In the genomic region with DNA sequence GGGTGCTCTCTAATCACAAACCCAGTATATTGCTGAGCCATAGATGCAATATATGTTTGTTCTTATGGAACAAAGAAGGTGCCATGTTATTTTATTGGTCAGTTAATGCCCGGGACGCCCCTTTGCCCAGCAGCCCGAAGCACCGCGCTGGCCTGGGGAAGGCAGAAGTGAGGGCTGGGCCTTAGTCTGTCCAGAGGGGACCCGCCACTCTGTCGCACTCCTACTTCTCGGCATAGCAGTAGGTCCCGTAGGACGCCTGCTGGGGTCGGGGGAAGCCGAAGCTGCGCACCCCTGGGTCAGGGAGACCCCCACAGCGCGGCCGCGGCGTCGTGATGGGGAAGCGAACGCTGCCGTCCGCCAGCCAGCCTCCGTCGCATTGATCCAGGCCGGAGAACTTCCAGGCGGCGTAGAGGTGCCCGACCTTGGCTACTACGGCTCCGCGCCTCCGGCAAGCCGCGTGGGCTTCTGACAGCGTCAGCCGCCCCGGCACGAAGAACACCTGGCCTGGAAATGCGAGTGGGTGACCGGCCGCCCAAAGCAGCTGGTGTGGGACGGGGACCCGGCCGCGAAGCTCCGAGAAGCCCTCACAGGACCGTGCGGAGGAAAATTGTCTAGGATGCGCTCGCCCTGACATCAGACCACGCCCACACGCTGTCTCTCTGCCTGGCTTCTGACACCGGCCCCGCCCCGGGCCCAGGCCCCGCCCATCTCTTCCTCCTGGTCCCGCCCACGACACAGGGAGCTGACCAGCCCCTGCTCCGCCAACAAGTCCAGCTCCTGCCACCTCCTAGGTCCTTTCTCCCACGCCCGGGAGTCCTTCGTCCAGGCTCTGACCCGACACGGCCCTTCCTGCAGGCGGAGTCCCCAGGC, we compare ENCODE assay signal across 8 mouse cellular contexts. TPM values are rescaled to one million over a fixed set of nuclear protein-coding genes. Genes with fewer than 3 reads are reported as not detected.
DNase-seq lines count a peak whose midpoint lies in the region; ATAC-seq lines count a peak whose summit lies in the region.

No protein-coding gene starts in this region.

- peaks cover 44% of the 10 kb centered on the region for H3K27me3 ChIP-seq in embryonic facial prominence, embryonic 11.5 days (ENCODE audit: control insufficient read depth, insufficient read depth, low read length)
- peaks cover 60% of the 10 kb centered on the region for H3K27me3 ChIP-seq in midbrain, embryonic 11.5 days (ENCODE audit: control insufficient read depth, insufficient read depth, low read length)

- no peak overlapping the region for H3K9ac ChIP-seq in embryonic facial prominence, embryonic 11.5 days (replicated peaks; ENCODE audit: low read length)
- H3K9ac ChIP-seq in midbrain, embryonic 11.5 days (ENCODE audit: low read length): peak overlapping the region; percentile 36; the same call in 1 of the 2 replicates

- H3K36me3 ChIP-seq in embryonic facial prominence, embryonic 11.5 days (replicated peaks; ENCODE audit: control insufficient read depth, insufficient read depth, low read depth, low read length): no peaks in the 10 kb centered on the region
- no peaks in the 10 kb centered on the region for H3K36me3 ChIP-seq in midbrain, embryonic 11.5 days (ENCODE audit: control insufficient read depth, insufficient read depth, low read length)

- peak overlapping the region; percentile 51 for H3K4me3 ChIP-seq in embryonic facial prominence, embryonic 11.5 days (ENCODE audit: low read depth, low read length)
- H3K4me3 ChIP-seq in midbrain, embryonic 11.5 days (ENCODE audit: low read depth, low read length): peak overlapping the region; percentile 52

- H3K4me2 ChIP-seq in embryonic facial prominence, embryonic 11.5 days (ENCODE audit: low read depth, low read length): peak overlapping the region; percentile 95
- peak overlapping the region; percentile 96 for H3K4me2 ChIP-seq in midbrain, embryonic 11.5 days

- H3K4me1 ChIP-seq in embryonic facial prominence, embryonic 11.5 days (ENCODE audit: control insufficient read depth, insufficient read depth, low read length): peaks cover 10% of the 10 kb centered on the region
- peaks cover 13% of the 10 kb centered on the region; the same call in 1 of the 2 replicates for H3K4me1 ChIP-seq in midbrain, embryonic 11.5 days (ENCODE audit: control insufficient read depth, insufficient read depth, low read length)

- no peaks in the 10 kb centered on the region for H3K9me3 ChIP-seq in embryonic facial prominence, embryonic 11.5 days (replicated peaks; ENCODE audit: control insufficient read depth, low read length)
- H3K9me3 ChIP-seq in midbrain, embryonic 11.5 days (ENCODE audit: control insufficient read depth, low read length): no peaks in the 10 kb centered on the region; the same call in 1 of the 2 replicates

- peak; percentile 77 for ATAC-seq in embryonic facial prominence, embryonic 11.5 days (replicated peaks; ENCODE audit: insufficient number of reproducible peaks, low FRiP score, low TSS enrichment, low read depth)
- peak; percentile 95 for ATAC-seq in midbrain, embryonic 11.5 days (ENCODE audit: low FRiP score)

- peak; percentile 96 to 98 for DNase-seq in adrenal gland, postnatal 36 days
- DNase-seq in embryonic facial prominence, embryonic 11.5 days (ENCODE audit: low spot score): peak; percentile 89
- DNase-seq in heart, adult 18-20 months: peak; percentile 94
- peak; percentile 96 for DNase-seq in kidney, adult 18-20 months
- peak; percentile 87 for DNase-seq in left cerebral cortex, postnatal 4 days
- peak; percentile 99 for DNase-seq in midbrain, embryonic 11.5 days (ENCODE audit: low spot score, missing footprints)
- DNase-seq in right cerebral cortex, postnatal 4 days: peak; percentile 56
- no peak for DNase-seq in adipocyte (ENCODE audit: low spot score)

- WGBS in embryonic facial prominence, embryonic 11.5 days: under 1% methylated on average over 65 of the region's 66 CpGs
- under 1% methylated on average over 59 of the region's 66 CpGs for WGBS in midbrain, embryonic 11.5 days

- H3K27ac ChIP-seq in embryonic facial prominence, embryonic 11.5 days (replicated peaks; ENCODE audit: low read depth, low read length): no peak overlapping the region
- H3K27ac ChIP-seq in midbrain, embryonic 11.5 days (ENCODE audit: low read depth, low read length): no peak overlapping the region

- intact Hi-C loops in left cerebral cortex, postnatal 4 days (cut with DNase I): no loop called here

RNA-seq across cellular contexts. Expression of a gene that starts 4.8 kb away (rescaled TPM):
- total RNA-seq in adrenal gland, postnatal 36 days (2021): not detected
- 0.32 TPM in 1 of 2 replicates, not detected in the other for polyA plus RNA-seq in embryonic facial prominence, embryonic 11.5 days (2014; fragmentation: Nextera tagmentation; extraction: Ambion mirVana)
- total RNA-seq in heart, adult 18-20 months (2021): not detected
- total RNA-seq in left cerebral cortex, postnatal 4 days (2021): under 1 TPM; 0.40 to 0.46 TPM
- 0.11 TPM in 1 of 2 replicates, not detected in the other for polyA plus RNA-seq in midbrain, embryonic 11.5 days (2014; fragmentation: Nextera tagmentation; extraction: Ambion mirVana)

RNA-seq across cellular contexts. Expression of a gene that starts 20.4 kb away (rescaled TPM):
- total RNA-seq in adrenal gland, postnatal 36 days (2021): 10 to 100 TPM; 12.9 to 20.4 TPM
- polyA plus RNA-seq in embryonic facial prominence, embryonic 11.5 days (2014; fragmentation: Nextera tagmentation; extraction: Ambion mirVana): 34.7 and 37.8 TPM in 2 replicates
- total RNA-seq in heart, adult 18-20 months (2021): 10 to 100 TPM; 10.9 to 12.3 TPM
- 10 to 100 TPM; 26.5 to 30.6 TPM for total RNA-seq in left cerebral cortex, postnatal 4 days (2021)
- 31.8 and 32.9 TPM in 2 replicates for polyA plus RNA-seq in midbrain, embryonic 11.5 days (2014; fragmentation: Nextera tagmentation; extraction: Ambion mirVana)

RNA-seq across cellular contexts. Expression of a gene that starts 22.5 kb away (rescaled TPM):
- 10 to 100 TPM; 45.9 to 47.8 TPM for total RNA-seq in adrenal gland, postnatal 36 days (2021)
- polyA plus RNA-seq in embryonic facial prominence, embryonic 11.5 days (2014; fragmentation: Nextera tagmentation; extraction: Ambion mirVana): 0.06 TPM in 1 of 2 replicates, not detected in the other
- total RNA-seq in heart, adult 18-20 months (2021): under 1 TPM in 1 of 2 experiments, not detected in 1; 0.32 TPM
- total RNA-seq in left cerebral cortex, postnatal 4 days (2021): 100 to 1,000 TPM; 183 to 192 TPM
- polyA plus RNA-seq in midbrain, embryonic 11.5 days (2014; fragmentation: Nextera tagmentation; extraction: Ambion mirVana): 0.37 and 0.44 TPM in 2 replicates

RNA-seq across cellular contexts. Expression of a gene that starts 35.7 kb away (rescaled TPM):
- 100 to 1,000 TPM; 127 to 140 TPM for total RNA-seq in adrenal gland, postnatal 36 days (2021)
- 157 and 169 TPM in 2 replicates for polyA plus RNA-seq in embryonic facial prominence, embryonic 11.5 days (2014; fragmentation: Nextera tagmentation; extraction: Ambion mirVana)
- 10 to 100 TPM; 90.7 to 95.9 TPM for total RNA-seq in heart, adult 18-20 months (2021)
- 10 to 100 TPM; 59.0 to 66.1 TPM for total RNA-seq in left cerebral cortex, postnatal 4 days (2021)
- 126 and 128 TPM in 2 replicates for polyA plus RNA-seq in midbrain, embryonic 11.5 days (2014; fragmentation: Nextera tagmentation; extraction: Ambion mirVana)

RNA-seq across cellular contexts. Expression of a gene that starts 51.7 kb away (rescaled TPM):
- 10 to 100 TPM in 1 of 2 experiments, 1 to 10 TPM in 1; 8.8 to 13.3 TPM for total RNA-seq in adrenal gland, postnatal 36 days (2021)
- 15.1 and 16.2 TPM in 2 replicates for polyA plus RNA-seq in embryonic facial prominence, embryonic 11.5 days (2014; fragmentation: Nextera tagmentation; extraction: Ambion mirVana)
- total RNA-seq in heart, adult 18-20 months (2021): 10 to 100 TPM; 12.5 to 24.8 TPM
- total RNA-seq in left cerebral cortex, postnatal 4 days (2021): 10 to 100 TPM; 25.8 to 25.9 TPM
- polyA plus RNA-seq in midbrain, embryonic 11.5 days (2014; fragmentation: Nextera tagmentation; extraction: Ambion mirVana): 70.3 and 85.4 TPM in 2 replicates

Comparison
In these comparisons a context has a peak if more than half of its experiments do, and no peak if none do; other contexts are left out.
1. RNA of a gene that starts 22.5 kb away (total RNA-seq): 183 to 192 TPM in left cerebral cortex, postnatal 4 days and 45.9 to 47.8 TPM in adrenal gland, postnatal 36 days; 0.32 TPM in heart, adult 18-20 months; every median in the first group is over 10 times any median in the second.